Mouse (Mus musculus): Measurements from ENCODE around the gene Dip2c.

DNA sequence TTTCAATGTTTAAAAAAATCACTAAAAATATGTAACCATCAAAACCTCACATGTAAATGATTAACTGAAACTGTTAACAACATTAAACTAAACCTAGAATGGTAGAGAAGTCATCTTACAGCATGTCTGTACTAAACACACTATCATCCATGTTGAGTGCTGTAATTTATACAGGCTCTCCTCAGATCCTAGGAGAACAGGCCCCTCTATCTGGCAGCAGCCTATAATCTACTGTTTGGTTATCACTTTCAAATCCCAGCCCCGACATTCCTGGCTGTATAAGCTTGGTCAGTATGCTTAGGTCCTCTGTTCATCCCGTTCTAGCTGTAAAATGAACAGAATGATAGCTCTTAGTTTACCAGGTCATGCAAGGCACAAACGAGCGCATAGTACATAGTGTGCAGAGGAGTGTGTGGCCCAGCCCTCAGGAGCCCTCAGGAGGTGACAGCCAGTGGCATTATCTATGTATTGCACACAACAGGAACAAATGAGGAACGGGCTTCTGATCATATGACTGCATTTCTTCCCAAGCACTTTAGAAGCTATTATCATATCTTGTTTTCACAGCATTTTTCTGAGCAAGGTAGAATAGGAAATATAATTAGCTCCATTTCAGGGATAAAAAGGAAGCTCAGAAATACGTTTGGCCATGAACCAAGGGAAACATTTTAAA, 437.3 kb downstream of the Dip2c start:
- no peak for TF ChIP-seq CTCF (IDR thresholded peaks at IDR 0.05; ENCODE audit: control insufficient read depth, insufficient read depth, insufficient replicate concordance, low read depth, low read length)
- no peak for TF ChIP-seq POLR2A (IDR thresholded peaks at IDR 0.05; ENCODE audit: control insufficient read depth, low read depth, low read length)
